9 mouse cellular contexts compared by ENCODE assay signal in genomic region chr14:99578665-99579064, GRCm38 (mm10).
DNase-seq lines count a peak whose midpoint lies in the region; ATAC-seq and TF ChIP-seq lines count a peak whose summit lies in the region.
"Had no signal": no experiment of that assay in that cellular context is flagged by ENCODE, and none has a peak within 500 bp of the region (broad histone marks: within the 10 kb centered on the region; RNA-seq: fewer than 3 reads in every experiment).

No protein-coding gene starts in this region.

- H3K4me1 ChIP-seq in midbrain, embryonic 15.5 days = no peaks in the 10 kb centered on the region; the same call in 1 of the 2 replicates
- no peaks in the 10 kb centered on the region for H3K4me1 ChIP-seq in midbrain, embryonic 11.5 days (ENCODE audit: control insufficient read depth, insufficient read depth, low read length)
- peaks cover 3% of the 10 kb centered on the region; the same call in 1 of the 2 replicates for H3K4me1 ChIP-seq in kidney, adult 2 months (ENCODE audit: control insufficient read depth, insufficient read depth, low read length)
- H3K4me1 ChIP-seq: neural tube, embryonic 12.5 days had no signal

- H3K9me3 ChIP-seq in midbrain, embryonic 15.5 days = no peaks in the 10 kb centered on the region
- no peaks in the 10 kb centered on the region for H3K9me3 ChIP-seq in midbrain, embryonic 11.5 days (ENCODE audit: control insufficient read depth, low read length)
- H3K9me3 ChIP-seq: neural tube, embryonic 12.5 days had no signal

- intact Hi-C loops in gastrocnemius, postnatal 14 days (cut with DNase I; ENCODE audit: low total_unique reads) = no loop called here

- no peak overlapping the region for H3K4me3 ChIP-seq in midbrain, embryonic 15.5 days
- no peak overlapping the region for H3K4me3 ChIP-seq in midbrain, embryonic 11.5 days (ENCODE audit: low read depth, low read length)
- peak overlapping the region; percentile 55 for H3K4me3 ChIP-seq in kidney, adult 2 months (ENCODE audit: insufficient read depth, low read depth, low read length)
- H3K4me3 ChIP-seq: neural tube, embryonic 12.5 days had no signal

- H3K27me3 ChIP-seq in midbrain, embryonic 15.5 days (replicated peaks) = no peaks in the 10 kb centered on the region
- H3K27me3 ChIP-seq in midbrain, embryonic 11.5 days (ENCODE audit: control insufficient read depth, insufficient read depth, low read length) = no peaks in the 10 kb centered on the region
- H3K27me3 ChIP-seq in kidney, adult 2 months (replicated peaks; ENCODE audit: control insufficient read depth, insufficient read depth, low read length) = no peaks in the 10 kb centered on the region
- H3K27me3 ChIP-seq: neural tube, embryonic 12.5 days had no signal

- H3K36me3 ChIP-seq in midbrain, embryonic 15.5 days (replicated peaks) = no peaks in the 10 kb centered on the region
- no peaks in the 10 kb centered on the region for H3K36me3 ChIP-seq in midbrain, embryonic 11.5 days (ENCODE audit: control insufficient read depth, insufficient read depth, low read length)
- no peaks in the 10 kb centered on the region for H3K36me3 ChIP-seq in kidney, adult 2 months (ENCODE audit: control insufficient read depth, insufficient read depth, low read length)
- H3K36me3 ChIP-seq: neural tube, embryonic 12.5 days had no signal

- TF ChIP-seq POLR2A in kidney, adult 2 months (IDR thresholded peaks at IDR 0.05; ENCODE audit: low read depth, low read length) = no peak

- WGBS in midbrain, embryonic 15.5 days = 78% methylated on average over 17 of the region's 17 CpGs
- 85% methylated on average over 17 of the region's 17 CpGs for WGBS in midbrain, embryonic 11.5 days
- WGBS in kidney, adult 2 months = 26% methylated on average over 17 of the region's 17 CpGs

- H3K4me2 ChIP-seq in midbrain, embryonic 15.5 days = no peak overlapping the region
- no peak overlapping the region for H3K4me2 ChIP-seq in midbrain, embryonic 11.5 days
- H3K4me2 ChIP-seq: neural tube, embryonic 12.5 days had no signal

- peak; percentile 12 to 58 for DNase-seq in adrenal gland, adult (ENCODE audit: inconsistent age in 2 of 2, low spot score in 1 of 2)
- no peak for DNase-seq in adrenal gland, postnatal 4 days (ENCODE audit: low spot score in 2 of 2)
- no peak for DNase-seq in midbrain, embryonic 11.5 days (ENCODE audit: low spot score, missing footprints)
- DNase-seq in kidney, adult 2 months = peak; percentile 33
- DNase-seq in lung, postnatal 4 days = peak; percentile 25 to 38
- DNase-seq in cerebellum, postnatal 36 days = no peak
- DNase-seq in gastrocnemius, postnatal 14 days = no peak

- H3K27ac ChIP-seq in midbrain, embryonic 15.5 days = no peak overlapping the region
- no peak overlapping the region for H3K27ac ChIP-seq in midbrain, embryonic 11.5 days (ENCODE audit: low read depth, low read length)
- H3K27ac ChIP-seq in kidney, adult 2 months (ENCODE audit: insufficient read depth, low read depth, low read length) = 0 out of 2 replicates have a peak overlapping the region, but pooled peaks have one; percentile 17
- H3K27ac ChIP-seq: neural tube, embryonic 12.5 days had no signal

- H3K9ac ChIP-seq in midbrain, embryonic 15.5 days = no peak overlapping the region
- H3K9ac ChIP-seq in midbrain, embryonic 11.5 days (ENCODE audit: low read length) = no peak overlapping the region
- H3K9ac ChIP-seq: neural tube, embryonic 12.5 days had no signal

- TF ChIP-seq CTCF in kidney, adult 2 months (conservative IDR thresholded peaks at IDR 0.05; ENCODE audit: insufficient read depth, insufficient read length, low read depth, low read length) = no peak

- ATAC-seq in midbrain, embryonic 15.5 days (replicated peaks) = 0 out of 2 replicates have a peak, but pooled peaks have one; percentile 45
- ATAC-seq in midbrain, embryonic 11.5 days (ENCODE audit: low FRiP score) = no peak

Comparison
In these comparisons a context has a peak if more than half of its experiments do, and no peak if none do; other contexts are left out.
1. DNase-seq: peak in adrenal gland, adult (2 of 2), kidney, adult 2 months (single experiment) and lung, postnatal 4 days (2 of 2); none in adrenal gland, postnatal 4 days (0 of 2), midbrain, embryonic 11.5 days (single experiment), cerebellum, postnatal 36 days (0 of 2) and gastrocnemius, postnatal 14 days (single experiment).